Mouse (Mus musculus): Measurements from ENCODE around the gene Gm3029. TPM values are rescaled to one million over a fixed set of nuclear protein-coding genes. Genes with fewer than 3 reads are reported as not detected.
"Not testable (repeated sequence)": the region's sequence is repeated elsewhere in the genome, so short reads cannot be mapped to it uniquely, and the experiment has no call there.

The Gm3029 gene
- polyA plus RNA-seq (2014; fragmentation: Nextera tagmentation; extraction: Ambion mirVana): not detected in 2 replicates

DNA sequence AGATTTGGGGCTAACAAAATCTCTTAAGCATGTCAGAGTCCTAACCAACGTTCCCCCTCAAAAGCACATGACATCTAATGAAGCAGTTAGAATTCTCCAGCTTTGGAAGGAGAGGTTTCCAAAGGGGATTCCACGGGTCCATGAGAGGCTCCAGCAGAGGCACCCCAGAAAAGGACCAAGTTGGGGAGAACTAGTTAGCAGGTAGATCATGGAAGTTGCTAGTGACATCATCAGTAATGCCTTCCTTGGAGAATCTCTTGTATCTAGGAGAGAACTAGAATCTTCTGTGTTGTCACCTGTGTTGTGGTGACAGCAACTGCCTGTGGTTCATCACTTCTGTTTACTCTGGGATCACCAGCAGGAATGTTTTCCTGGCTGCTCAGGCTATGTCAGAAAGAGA, at the start of gene Gm3029:
Gene Gm3029, plus strand, starts transcription at position 301 of the 400 bp plus-strand sequence.
- DNase-seq; ATAC-seq (ENCODE audit: low FRiP score, low TSS enrichment): not testable (repeated sequence)
- 80% methylated on average over 1 of the region's 2 CpGs for WGBS

DNA sequence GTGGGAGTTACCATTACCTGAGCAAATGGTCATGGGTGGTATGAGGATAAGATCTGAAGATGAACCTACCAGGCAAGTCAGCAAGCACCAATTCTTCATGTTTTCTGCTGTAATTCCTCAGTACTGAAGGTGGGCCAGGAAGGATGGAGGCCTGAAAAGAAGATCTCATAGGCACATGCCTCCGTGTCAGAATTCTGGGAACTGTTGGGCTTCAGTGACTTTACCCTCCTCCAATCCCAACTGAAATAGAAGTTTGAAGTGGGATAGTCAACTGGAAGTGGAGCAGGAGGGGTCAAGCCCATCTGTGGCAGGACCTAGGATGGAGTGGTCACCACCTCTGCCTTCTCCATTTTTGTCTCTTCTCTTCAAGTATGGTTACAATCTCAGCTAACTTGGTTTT, 47.7 kb upstream of the Gm3029 start, which contains the start of gene Gm2916:
Gene Gm2916, plus strand, starts transcription at position 301 of the 400 bp plus-strand sequence.
- DNase-seq; H3K4me3 ChIP-seq (replicated peaks; ENCODE audit: low read depth, low read length); H3K27me3 ChIP-seq (ENCODE audit: control insufficient read depth, insufficient read depth, low read length); H3K27ac ChIP-seq (replicated peaks; ENCODE audit: low read depth, low read length); H3K9ac ChIP-seq (replicated peaks; ENCODE audit: low read length); ATAC-seq (ENCODE audit: low FRiP score, low TSS enrichment); H3K9me3 ChIP-seq (ENCODE audit: control insufficient read depth, low read length); H3K36me3 ChIP-seq (ENCODE audit: control insufficient read depth, insufficient read depth, low read length); H3K4me2 ChIP-seq (ENCODE audit: low read length); H3K4me1 ChIP-seq (ENCODE audit: control insufficient read depth, insufficient read depth, low read length): not testable (repeated sequence)
- WGBS: no CpG with 5 or more reads among the region's 1 CpGs

More for the DNA sequence above, at the start of gene Gm3029:
- not testable (repeated sequence) for H3K4me1 ChIP-seq (ENCODE audit: control insufficient read depth, insufficient read depth, low read length); H3K9me3 ChIP-seq (ENCODE audit: control insufficient read depth, low read length); H3K36me3 ChIP-seq (ENCODE audit: control insufficient read depth, insufficient read depth, low read length); H3K4me2 ChIP-seq (ENCODE audit: low read length); H3K27ac ChIP-seq (replicated peaks; ENCODE audit: low read depth, low read length); H3K27me3 ChIP-seq (ENCODE audit: control insufficient read depth, insufficient read depth, low read length); H3K9ac ChIP-seq (replicated peaks; ENCODE audit: low read length); H3K4me3 ChIP-seq (replicated peaks; ENCODE audit: low read depth, low read length)

GRCm38 (mm10) chr14:3963247-3963646, 31.7 kb downstream of the Gm3029 start, which contains the start of gene Gm3095:
Gm3095 (plus strand) TSS chr14:3963547.
- not testable (repeated sequence) for H3K4me1 ChIP-seq (ENCODE audit: control insufficient read depth, insufficient read depth, low read length); H3K27ac ChIP-seq (replicated peaks; ENCODE audit: low read depth, low read length); H3K4me2 ChIP-seq (ENCODE audit: low read length); H3K36me3 ChIP-seq (ENCODE audit: control insufficient read depth, insufficient read depth, low read length); H3K9me3 ChIP-seq (ENCODE audit: control insufficient read depth, low read length); H3K9ac ChIP-seq (replicated peaks; ENCODE audit: low read length); H3K27me3 ChIP-seq (ENCODE audit: control insufficient read depth, insufficient read depth, low read length); ATAC-seq (ENCODE audit: low FRiP score, low TSS enrichment); DNase-seq; H3K4me3 ChIP-seq (replicated peaks; ENCODE audit: low read depth, low read length)
- no CpG with 5 or more reads among the region's 2 CpGs for WGBS

Other genes starting within 250 kb of the Gm3029 start
- not detected in 2 replicates for gene Gm3043, start 243.0 kb upstream of the Gm3029 start, polyA plus RNA-seq (2014; fragmentation: Nextera tagmentation; extraction: Ambion mirVana)
- gene Gm3002, start 121.7 kb upstream of the Gm3029 start, polyA plus RNA-seq (2014; fragmentation: Nextera tagmentation; extraction: Ambion mirVana): 5.8 and 8.0 TPM in 2 replicates
- gene Gm3033, start 85.5 kb upstream of the Gm3029 start, polyA plus RNA-seq (2014; fragmentation: Nextera tagmentation; extraction: Ambion mirVana): not detected in 2 replicates
- 0.14 TPM in 1 of 2 replicates, not detected in the other for gene Gm2916, start 47.6 kb upstream of the Gm3029 start, polyA plus RNA-seq (2014; fragmentation: Nextera tagmentation; extraction: Ambion mirVana)
- 1.6 and 1.7 TPM in 2 replicates for gene Gm3095, start 31.8 kb downstream of the Gm3029 start, polyA plus RNA-seq (2014; fragmentation: Nextera tagmentation; extraction: Ambion mirVana)
- gene Gm3099, start 66.6 kb downstream of the Gm3029 start, polyA plus RNA-seq (2014; fragmentation: Nextera tagmentation; extraction: Ambion mirVana): not detected in 2 replicates
- gene Gm5796, start 92.2 kb downstream of the Gm3029 start, polyA plus RNA-seq (2014; fragmentation: Nextera tagmentation; extraction: Ambion mirVana): 4.2 and 4.4 TPM in 2 replicates
- gene Gm3115, start 152.4 kb downstream of the Gm3029 start, polyA plus RNA-seq (2014; fragmentation: Nextera tagmentation; extraction: Ambion mirVana): not detected in 2 replicates
- 2.8 and 6.8 TPM in 2 replicates for gene Gm8108, start 178.8 kb downstream of the Gm3029 start, polyA plus RNA-seq (2014; fragmentation: Nextera tagmentation; extraction: Ambion mirVana)
- gene Gm3127, start 233.3 kb downstream of the Gm3029 start, polyA plus RNA-seq (2014; fragmentation: Nextera tagmentation; extraction: Ambion mirVana): not detected in 2 replicates